Mouse (Mus musculus) layer of hippocampus, adult 9-11 months (tissue): Measurements from ENCODE around the gene Pik3c2a.

Experiments used
- DNase-seq: peaks from one replicate; pipeline ENCODE4 v3.0.0; 2022

The Pik3c2a gene

GRCm38 (mm10) chr7:116443004-116443696 is at the start of gene Pik3c2a:
Gene Pik3c2a (minus strand): TSS chr7:116443449.
- peak; percentile 96 for DNase-seq

GRCm38 (mm10) chr7:116491113-116491512 is 47.9 kb upstream of the Pik3c2a start:
- DNase-seq, result no peak

- DNase-seq, result no peak
These were observed 41.9 kb upstream of the Pik3c2a start for GRCm38 (mm10) chr7:116485062-116485601.

GRCm38 (mm10) chr7:116484213-116484612 is 41.0 kb upstream of the Pik3c2a start:
- no peak for DNase-seq

- no peak for DNase-seq
These were observed 40.5 kb upstream of the Pik3c2a start for GRCm38 (mm10) chr7:116483782-116484181.

GRCm38 (mm10) chr7:116483106-116483505 is 39.9 kb upstream of the Pik3c2a start:
- no peak for DNase-seq

- no peak for DNase-seq
These were observed 33.0 kb upstream of the Pik3c2a start for GRCm38 (mm10) chr7:116476264-116476663.

- DNase-seq, result no peak
These were observed 32.6 kb upstream of the Pik3c2a start for GRCm38 (mm10) chr7:116475836-116476235.

GRCm38 (mm10) chr7:116462114-116462513 is 18.9 kb upstream of the Pik3c2a start:
- DNase-seq, result no peak

- peak; percentile 9 for DNase-seq
These were observed 15.8 kb upstream of the Pik3c2a start for GRCm38 (mm10) chr7:116458985-116459441.

- no peak for DNase-seq
These were observed 14.1 kb upstream of the Pik3c2a start for GRCm38 (mm10) chr7:116457391-116457790.

GRCm38 (mm10) chr7:116456964-116457363 is 13.7 kb upstream of the Pik3c2a start:
- no peak for DNase-seq

GRCm38 (mm10) chr7:116446645-116447044 is 3.4 kb upstream of the Pik3c2a start:
- DNase-seq, result peak; percentile 16

- DNase-seq, result no peak
These were observed 1.1 kb upstream of the Pik3c2a start for GRCm38 (mm10) chr7:116444326-116444809.

GRCm38 (mm10) chr7:116443697-116444325 is 562 bp upstream of the Pik3c2a start:
- no peak for DNase-seq

GRCm38 (mm10) chr7:116442226-116442625 is 1.0 kb downstream of the Pik3c2a start:
- no peak for DNase-seq

- no peak for DNase-seq
These were observed 1.9 kb downstream of the Pik3c2a start for GRCm38 (mm10) chr7:116441346-116441745.

- no peak for DNase-seq
These were observed 11.6 kb downstream of the Pik3c2a start for GRCm38 (mm10) chr7:116431661-116432060.

GRCm38 (mm10) chr7:116430926-116431325 is 12.3 kb downstream of the Pik3c2a start:
- no peak for DNase-seq

GRCm38 (mm10) chr7:116427206-116427605 is 16.0 kb downstream of the Pik3c2a start:
- no peak for DNase-seq

GRCm38 (mm10) chr7:116425771-116426170 is 17.5 kb downstream of the Pik3c2a start:
- DNase-seq, result no peak

GRCm38 (mm10) chr7:116421081-116421480 is 22.2 kb downstream of the Pik3c2a start:
- DNase-seq, result no peak

GRCm38 (mm10) chr7:116409438-116409837 is 33.8 kb downstream of the Pik3c2a start:
- no peak for DNase-seq

GRCm38 (mm10) chr7:116392329-116392728 is 50.9 kb downstream of the Pik3c2a start:
- DNase-seq, result no peak
